Mouse (Mus musculus): ENCODE results near the gene Tle6. TPM values are rescaled to one million over a fixed set of nuclear protein-coding genes. Genes with fewer than 3 reads are reported as not detected.
A peak's percentile ranks its signal among the peaks of the same experiment; 100 is the strongest.

Tle6 gene
- polyA plus RNA-seq, 1 experiment from 2014 or later: 3.2 TPM

DNA sequence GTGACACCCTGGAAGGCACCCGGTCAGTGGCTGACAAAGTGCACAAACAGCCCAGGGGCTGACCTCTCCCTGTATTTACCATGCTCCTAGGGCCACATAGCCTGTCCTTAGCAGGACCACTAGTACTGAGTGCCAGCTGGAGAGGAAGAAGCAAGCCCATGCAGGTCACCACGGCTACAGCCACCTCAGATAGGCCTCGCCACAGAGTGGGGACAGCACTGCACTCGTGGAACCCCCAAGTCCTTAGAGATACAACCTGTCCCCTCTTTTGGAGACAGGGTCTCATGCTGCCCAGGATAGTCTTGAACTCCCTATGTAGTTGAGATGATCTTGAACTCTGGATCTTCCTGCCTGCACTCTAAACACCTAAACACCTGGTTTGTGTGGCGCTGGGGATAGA is 59.5 kb downstream of the Tle6 start:
- Histone ChIP-seq H3K27ac (replicated peaks; ENCODE audit: low read depth, low read length) (no peak overlapping the region), H3K9me3 (ENCODE audit: control insufficient read depth, low read length) (no peaks in the 10 kb centered on the region), H3K36me3 (ENCODE audit: control insufficient read depth, insufficient read depth, low read length) (0 out of 2 replicates have a peak, but pooled peaks cover 6% of the 10 kb centered on the region), H3K4me2 (ENCODE audit: low read length) (no peak overlapping the region), H3K9ac (replicated peaks; ENCODE audit: low read length) (peak overlapping the region; percentile 9; the same call in 1 of the 2 replicates), H3K27me3 (ENCODE audit: control insufficient read depth, insufficient read depth, low read length) (no peaks in the 10 kb centered on the region), H3K4me1 (ENCODE audit: control insufficient read depth, insufficient read depth, low read length) (peaks cover 24% of the 10 kb centered on the region), H3K4me3 (replicated peaks; ENCODE audit: low read depth, low read length) (no peak overlapping the region)
- ATAC-seq (ENCODE audit: low FRiP score, low TSS enrichment): no peak
- WGBS: 97% methylated on average over 5 of the region's 5 CpGs
- DNase-seq: no peak

Other genes with a start within 250 kb of the Tle6 start
- 5.9 and 9.2 TPM in 2 replicates for gene Mfsd12, start 243.6 kb downstream of the Tle6 start, polyA plus RNA-seq (2014; fragmentation: Nextera tagmentation; extraction: Ambion mirVana)
- 0.32 and 0.37 TPM in 2 replicates for gene 4930404N11Rik, start 235.3 kb downstream of the Tle6 start, polyA plus RNA-seq (2014; fragmentation: Nextera tagmentation; extraction: Ambion mirVana)
- 122 and 146 TPM in 2 replicates for gene Fzr1, start 222.6 kb downstream of the Tle6 start, polyA plus RNA-seq (2014; fragmentation: Nextera tagmentation; extraction: Ambion mirVana)
- gene Dohh, start 216.6 kb downstream of the Tle6 start, polyA plus RNA-seq (2014; fragmentation: Nextera tagmentation; extraction: Ambion mirVana): 59.5 and 79.6 TPM in 2 replicates
- gene Gm48551, start 216.6 kb downstream of the Tle6 start, polyA plus RNA-seq (2014; fragmentation: Nextera tagmentation; extraction: Ambion mirVana): 4.5 and 8.2 TPM in 2 replicates
- gene Gm48552, start 212.1 kb downstream of the Tle6 start, polyA plus RNA-seq (2014; fragmentation: Nextera tagmentation; extraction: Ambion mirVana): 1.3 and 2.9 TPM in 2 replicates
- 1.0 and 1.2 TPM in 2 replicates for gene Smim24, start 208.0 kb downstream of the Tle6 start, polyA plus RNA-seq (2014; fragmentation: Nextera tagmentation; extraction: Ambion mirVana)
- 11.2 and 13.7 TPM in 2 replicates for gene Nfic, start 145.4 kb downstream of the Tle6 start, polyA plus RNA-seq (2014; fragmentation: Nextera tagmentation; extraction: Ambion mirVana)
- 61.3 and 117 TPM in 2 replicates for gene Celf5, start 118.4 kb downstream of the Tle6 start, polyA plus RNA-seq (2014; fragmentation: Nextera tagmentation; extraction: Ambion mirVana)
- 51.6 and 51.8 TPM in 2 replicates for gene Ncln, start 104.7 kb downstream of the Tle6 start, polyA plus RNA-seq (2014; fragmentation: Nextera tagmentation; extraction: Ambion mirVana)
- gene S1pr4, start 100.9 kb downstream of the Tle6 start, polyA plus RNA-seq (2014; fragmentation: Nextera tagmentation; extraction: Ambion mirVana): 0.34 and 0.47 TPM in 2 replicates
- gene Gna15, start 76.8 kb downstream of the Tle6 start, polyA plus RNA-seq (2014; fragmentation: Nextera tagmentation; extraction: Ambion mirVana): 0.69 and 0.88 TPM in 2 replicates
- gene Gna11, start 55.9 kb downstream of the Tle6 start, polyA plus RNA-seq (2014; fragmentation: Nextera tagmentation; extraction: Ambion mirVana): 86.7 and 102 TPM in 2 replicates
- 485 and 707 TPM in 2 replicates for gene Aes, start 41.6 kb downstream of the Tle6 start, polyA plus RNA-seq (2014; fragmentation: Nextera tagmentation; extraction: Ambion mirVana)
- gene Tle2, start 26.5 kb downstream of the Tle6 start, polyA plus RNA-seq (2014; fragmentation: Nextera tagmentation; extraction: Ambion mirVana): 20.4 and 25.7 TPM in 2 replicates
- 0.74 and 1.1 TPM in 2 replicates for gene BC025920, start 5.2 kb upstream of the Tle6 start, polyA plus RNA-seq (2014; fragmentation: Nextera tagmentation; extraction: Ambion mirVana)
- gene Sirt6, start 26.7 kb upstream of the Tle6 start, polyA plus RNA-seq (2014; fragmentation: Nextera tagmentation; extraction: Ambion mirVana): 47.7 and 58.1 TPM in 2 replicates
- gene Ankrd24, start 27.5 kb upstream of the Tle6 start, polyA plus RNA-seq (2014; fragmentation: Nextera tagmentation; extraction: Ambion mirVana): 8.9 and 16.8 TPM in 2 replicates
- 7.8 and 8.2 TPM in 2 replicates for gene Gm10778, start 48.0 kb upstream of the Tle6 start, polyA plus RNA-seq (2014; fragmentation: Nextera tagmentation; extraction: Ambion mirVana)
- 18.6 and 22.2 TPM in 2 replicates for gene Zfp433, start 103.8 kb upstream of the Tle6 start, polyA plus RNA-seq (2014; fragmentation: Nextera tagmentation; extraction: Ambion mirVana)
- gene Gm3055, start 170.1 kb upstream of the Tle6 start, polyA plus RNA-seq (2014; fragmentation: Nextera tagmentation; extraction: Ambion mirVana): 25.5 and 27.7 TPM in 2 replicates
- gene Gm4767, start 211.1 kb upstream of the Tle6 start, polyA plus RNA-seq (2014; fragmentation: Nextera tagmentation; extraction: Ambion mirVana): 4.3 TPM in 2 replicates

Data from midbrain, embryonic 14.5 days (tissue).